Mouse (Mus musculus): ENCODE data around the gene Lck. TPM values are rescaled to one million over a fixed set of nuclear protein-coding genes. Genes with fewer than 3 reads are reported as not detected.

Gene Lck
- polyA plus RNA-seq, 2 experiments, result 3.1 to 3.9 TPM

- no peaks in the 10 kb centered on the region for H3K27me3 ChIP-seq (ENCODE audit: control insufficient read depth, insufficient read depth, low read length)
- no peak overlapping the region for H3K9ac ChIP-seq (replicated peaks)
- H3K36me3 ChIP-seq (replicated peaks; ENCODE audit: control insufficient read depth, insufficient read depth, low read depth), result no peaks in the 10 kb centered on the region; the same call in 1 of the 2 replicates
- no peak overlapping the region for H3K4me3 ChIP-seq (ENCODE audit: insufficient read depth in 1 of 2, low read depth in 2 of 2, low read length in 2 of 2)
- H3K27ac ChIP-seq, result no peak overlapping the region
- H3K9me3 ChIP-seq (ENCODE audit: control insufficient read depth, low read length), result no peaks in the 10 kb centered on the region
- DNase-seq (ENCODE audit: low read depth in 3 of 3, low spot score in 3 of 3) (no peak), ATAC-seq (ENCODE audit: insufficient read depth) (no peak)
- 79% methylated on average over 3 of the region's 3 CpGs for WGBS (ENCODE audit: insufficient replicate concordance)
- H3K4me2 ChIP-seq (ENCODE audit: low read depth), result no peak overlapping the region
- H3K4me1 ChIP-seq (replicated peaks; ENCODE audit: control insufficient read depth in 2 of 2, insufficient read depth in 2 of 2, low read length in 1 of 2), result peaks cover 5 to 8% of the 10 kb centered on the region in 2 experiments
- TF ChIP-seq CTCF (IDR thresholded peaks at IDR 0.05; ENCODE audit: low read depth) (no peak), EP300 (IDR thresholded peaks at IDR 0.05; ENCODE audit: low read depth) (no peak)
Measured at GRCm38 (mm10) chr4:129616631-129617030, 43.2 kb upstream of the Lck start.

GRCm38 (mm10) chr4:129615801-129616290, 42.4 kb upstream of the Lck start:
- no peak overlapping the region for H3K4me3 ChIP-seq (ENCODE audit: insufficient read depth in 1 of 2, low read depth in 2 of 2, low read length in 2 of 2)
- TF ChIP-seq EP300 (IDR thresholded peaks at IDR 0.05; ENCODE audit: low read depth) (no peak), CTCF (IDR thresholded peaks at IDR 0.05; ENCODE audit: low read depth) (no peak)
- no peaks in the 10 kb centered on the region for H3K9me3 ChIP-seq (ENCODE audit: control insufficient read depth, low read length)
- no peak overlapping the region for H3K27ac ChIP-seq
- H3K36me3 ChIP-seq (replicated peaks; ENCODE audit: control insufficient read depth, insufficient read depth, low read depth), result no peaks in the 10 kb centered on the region; the same call in 1 of the 2 replicates
- H3K9ac ChIP-seq (replicated peaks), result no peak overlapping the region
- no peaks in the 10 kb centered on the region for H3K27me3 ChIP-seq (ENCODE audit: control insufficient read depth, insufficient read depth, low read length)
- DNase-seq (ENCODE audit: low read depth in 3 of 3, low spot score in 3 of 3), result no peak
- no peak for ATAC-seq (ENCODE audit: insufficient read depth)
- H3K4me2 ChIP-seq (ENCODE audit: low read depth), result no peak overlapping the region
- peaks cover 5 to 8% of the 10 kb centered on the region in 2 experiments for H3K4me1 ChIP-seq (replicated peaks; ENCODE audit: control insufficient read depth in 2 of 2, insufficient read depth in 2 of 2, low read length in 1 of 2)
- 83% methylated on average over 9 of the region's 9 CpGs for WGBS (ENCODE audit: insufficient replicate concordance)

GRCm38 (mm10) chr4:129614093-129614492, 40.7 kb upstream of the Lck start, which contains the start of gene Dcdc2b:
TSS of gene Dcdc2b (minus strand) at chr4:129614257.
- Histone ChIP-seq H3K9ac (replicated peaks) (no peak within 1 kb of the TSS), H3K27ac (no peak within 1 kb of the TSS), H3K27me3 (ENCODE audit: control insufficient read depth, insufficient read depth, low read length) (no peaks in the 10 kb centered on the region), H3K4me1 (replicated peaks; ENCODE audit: control insufficient read depth in 2 of 2, insufficient read depth in 2 of 2, low read length in 1 of 2) (peaks cover 5% of the 10 kb centered on the region in 2 experiments), H3K4me3 (ENCODE audit: insufficient read depth in 1 of 2, low read depth in 2 of 2, low read length in 2 of 2) (no peak within 1 kb of the TSS), H3K36me3 (replicated peaks; ENCODE audit: control insufficient read depth, insufficient read depth, low read depth) (peaks cover 4% of the 10 kb centered on the region), H3K4me2 (ENCODE audit: low read depth) (no peak within 1 kb of the TSS), H3K9me3 (ENCODE audit: control insufficient read depth, low read length) (no peaks in the 10 kb centered on the region)
- DNase-seq (ENCODE audit: low read depth in 3 of 3, low spot score in 3 of 3), result no peak
- TF ChIP-seq CTCF (IDR thresholded peaks at IDR 0.05; ENCODE audit: low read depth) (no peak), EP300 (IDR thresholded peaks at IDR 0.05; ENCODE audit: low read depth) (no peak)
- no peak for ATAC-seq (ENCODE audit: insufficient read depth)
- 76% methylated on average over 6 of the region's 6 CpGs for WGBS (ENCODE audit: insufficient replicate concordance)

GRCm38 (mm10) chr4:129610472-129610871, 37.0 kb upstream of the Lck start:
- DNase-seq (ENCODE audit: low read depth in 3 of 3, low spot score in 3 of 3) (no peak), ATAC-seq (ENCODE audit: insufficient read depth) (no peak)
- Histone ChIP-seq H3K4me3 (ENCODE audit: insufficient read depth in 1 of 2, low read depth in 2 of 2, low read length in 2 of 2) (no peak overlapping the region), H3K27ac (no peak overlapping the region), H3K36me3 (replicated peaks; ENCODE audit: control insufficient read depth, insufficient read depth, low read depth) (peaks cover 22% of the 10 kb centered on the region), H3K9me3 (ENCODE audit: control insufficient read depth, low read length) (no peaks in the 10 kb centered on the region), H3K4me1 (replicated peaks; ENCODE audit: control insufficient read depth in 2 of 2, insufficient read depth in 2 of 2, low read length in 1 of 2) (peaks cover 0 to 3% of the 10 kb centered on the region in 2 experiments; a peak in 1 of 4 replicates), H3K9ac (replicated peaks) (no peak overlapping the region), H3K4me2 (ENCODE audit: low read depth) (no peak overlapping the region), H3K27me3 (ENCODE audit: control insufficient read depth, insufficient read depth, low read length) (no peaks in the 10 kb centered on the region)
- WGBS (ENCODE audit: insufficient replicate concordance), result 58% methylated on average over 4 of the region's 4 CpGs
- TF ChIP-seq CTCF (IDR thresholded peaks at IDR 0.05; ENCODE audit: low read depth) (no peak), EP300 (IDR thresholded peaks at IDR 0.05; ENCODE audit: low read depth) (no peak)

- ATAC-seq (ENCODE audit: insufficient read depth), result no peak
- 84% methylated on average over 4 of the region's 4 CpGs for WGBS (ENCODE audit: insufficient replicate concordance)
- H3K36me3 ChIP-seq (replicated peaks; ENCODE audit: control insufficient read depth, insufficient read depth, low read depth), result peaks cover 25% of the 10 kb centered on the region
Measured at GRCm38 (mm10) chr4:129610026-129610425, 36.6 kb upstream of the Lck start.

More at GRCm38 (mm10) chr4:129610026-129610425, 36.6 kb upstream of the Lck start:
- Histone ChIP-seq H3K4me2 (ENCODE audit: low read depth) (no peak overlapping the region), H3K9me3 (ENCODE audit: control insufficient read depth, low read length) (no peaks in the 10 kb centered on the region), H3K4me3 (ENCODE audit: insufficient read depth in 1 of 2, low read depth in 2 of 2, low read length in 2 of 2) (no peak overlapping the region), H3K4me1 (replicated peaks; ENCODE audit: control insufficient read depth in 2 of 2, insufficient read depth in 2 of 2, low read length in 1 of 2) (peaks cover 0 to 3% of the 10 kb centered on the region in 2 experiments; a peak in 1 of 4 replicates), H3K9ac (replicated peaks) (no peak overlapping the region), H3K27ac (no peak overlapping the region), H3K27me3 (ENCODE audit: control insufficient read depth, insufficient read depth, low read length) (no peaks in the 10 kb centered on the region)
- TF ChIP-seq EP300 (IDR thresholded peaks at IDR 0.05; ENCODE audit: low read depth) (no peak), CTCF (IDR thresholded peaks at IDR 0.05; ENCODE audit: low read depth) (no peak)
- no peak for DNase-seq (ENCODE audit: low read depth in 3 of 3, low spot score in 3 of 3)

Data from liver, embryonic 14.5 days (tissue).